Mouse (Mus musculus) embryonic facial prominence, embryonic 15.5 days (tissue): ENCODE measurements around the gene Harbi1. TPM values are rescaled to one million over a fixed set of nuclear protein-coding genes. Genes with fewer than 3 reads are reported as not detected.

Experiments
- ATAC-seq: fragments of 200-750 bp; cut with Nextera tagmentation; 2 replicates; pipeline ENCODE4 v1.8.0; 2017; ENCODE audit warnings: low read depth, moderate TSS enrichment; ENCODE audit not compliant: insufficient number of reproducible peaks, low FRiP score, low TSS enrichment
- H3K27ac ChIP-seq: fragments of 300-500 bp; sonication (generic); replicated peaks from 2 replicates; pipeline ENCODE4 v1.5.1; 2015; ENCODE audit warnings: mild to moderate bottlenecking, inconsistent platforms
- H3K27me3 ChIP-seq: fragments of 300-500 bp; sonication (generic); 2 replicates; pipeline ENCODE4 v1.6.1; 2015; ENCODE audit warnings: inconsistent platforms
- H3K36me3 ChIP-seq: fragments of 300-500 bp; sonication (generic); 2 replicates; pipeline ENCODE4 v1.6.1; 2015; ENCODE audit warnings: mild to moderate bottlenecking, inconsistent platforms
- H3K4me1 ChIP-seq: fragments of 300-500 bp; sonication (generic); 2 replicates; pipeline ENCODE4 v1.6.1; 2015; ENCODE audit warnings: inconsistent platforms
- H3K4me2 ChIP-seq: fragments of 300-500 bp; sonication (generic); replicated peaks from 2 replicates; pipeline ENCODE4 v1.6.1; 2015; ENCODE audit warnings: mild to moderate bottlenecking, inconsistent platforms
- H3K4me3 ChIP-seq: fragments of 300-500 bp; sonication (generic); replicated peaks from 2 replicates; pipeline ENCODE4 v1.5.1; 2015; ENCODE audit warnings: mild to moderate bottlenecking, inconsistent platforms
- H3K9ac ChIP-seq: fragments of 300-500 bp; sonication (generic); 2 replicates; pipeline ENCODE4 v1.6.1; 2015; ENCODE audit warnings: inconsistent platforms
- H3K9me3 ChIP-seq: fragments of 300-500 bp; sonication (generic); replicated peaks from 2 replicates; pipeline ENCODE4 v1.6.1; 2016; ENCODE audit warnings: inconsistent platforms
- WGBS: fragments of 180-500 bp; shearing (Covaris S2); methylation state at CpG from one replicate; pipeline ENCODE4 v1.1.7; 2015; 5-methylcytosine and 5-hydroxymethylcytosine counted together
- polyA plus RNA-seq: library from polyadenylated mRNA; unstranded; fragments of >200 nt; fragmentation: Nextera tagmentation; extraction: Ambion mirVana; gene quantifications from 2 replicates; pipeline ENCODE4 v1.2.1, GENCODE M21; 2015

Gene Harbi1
- polyA plus RNA-seq, 1 experiment from 2014 or later: 25.4 TPM

GRCm38 (mm10) chr2:91682850-91683249, 27.8 kb upstream of the Harbi1 start:
- peaks cover 72% of the 10 kb centered on the region for H3K36me3 ChIP-seq
- 42% methylated on average over 4 of the region's 4 CpGs for WGBS
- H3K9me3 ChIP-seq: no peaks in the 10 kb centered on the region
- ATAC-seq: 0 out of 2 replicates have a peak, but pooled peaks have one; percentile 43
- H3K27ac ChIP-seq: no peak overlapping the region
- H3K4me1 ChIP-seq: no peaks in the 10 kb centered on the region
- no peak overlapping the region for H3K4me3 ChIP-seq
- H3K27me3 ChIP-seq: no peaks in the 10 kb centered on the region
- H3K9ac ChIP-seq: no peak overlapping the region
- no peak overlapping the region for H3K4me2 ChIP-seq

GRCm38 (mm10) chr2:91683919-91684318, 26.7 kb upstream of the Harbi1 start:
- no peak overlapping the region for H3K4me3 ChIP-seq
- no peak overlapping the region for H3K9ac ChIP-seq
- H3K36me3 ChIP-seq: peaks cover 69% of the 10 kb centered on the region
- no peaks in the 10 kb centered on the region for H3K4me1 ChIP-seq
- H3K27me3 ChIP-seq: no peaks in the 10 kb centered on the region
- 76% methylated on average over 8 of the region's 8 CpGs for WGBS
- H3K9me3 ChIP-seq: no peaks in the 10 kb centered on the region
- no peak overlapping the region for H3K4me2 ChIP-seq
- H3K27ac ChIP-seq: no peak overlapping the region
- no peak for ATAC-seq

- WGBS: 80% methylated on average over 7 of the region's 7 CpGs
- Histone ChIP-seq H3K36me3 (peaks cover 46% of the 10 kb centered on the region), H3K9ac (no peak overlapping the region), H3K4me2 (no peak overlapping the region), H3K4me3 (no peak overlapping the region), H3K27me3 (no peaks in the 10 kb centered on the region), H3K27ac (no peak overlapping the region), H3K4me1 (no peaks in the 10 kb centered on the region), H3K9me3 (no peaks in the 10 kb centered on the region)
- no peak for ATAC-seq
Observed at GRCm38 (mm10) chr2:91689452-91689851, 21.2 kb upstream of the Harbi1 start.

- Histone ChIP-seq H3K27ac (no peak overlapping the region), H3K4me2 (no peak overlapping the region), H3K9ac (no peak overlapping the region), H3K27me3 (no peaks in the 10 kb centered on the region), H3K4me1 (no peaks in the 10 kb centered on the region), H3K4me3 (no peak overlapping the region), H3K36me3 (peaks cover 15% of the 10 kb centered on the region; the same call in 1 of the 2 replicates), H3K9me3 (no peaks in the 10 kb centered on the region)
- WGBS: 79% methylated on average over 10 of the region's 10 CpGs
- no peak for ATAC-seq
Observed at GRCm38 (mm10) chr2:91695436-91696224, 15.0 kb upstream of the Harbi1 start.

- no peak for ATAC-seq
- Histone ChIP-seq H3K27ac (no peak overlapping the region), H3K36me3 (peaks cover 15% of the 10 kb centered on the region; the same call in 1 of the 2 replicates), H3K9ac (no peak overlapping the region), H3K4me1 (no peaks in the 10 kb centered on the region), H3K27me3 (no peaks in the 10 kb centered on the region), H3K4me2 (no peak overlapping the region), H3K4me3 (no peak overlapping the region), H3K9me3 (no peaks in the 10 kb centered on the region)
- WGBS: 76% methylated on average over 1 of the region's 1 CpGs
Observed at GRCm38 (mm10) chr2:91696225-91696590, 14.4 kb upstream of the Harbi1 start.

GRCm38 (mm10) chr2:91699225-91699624, 11.4 kb upstream of the Harbi1 start:
- H3K27ac ChIP-seq: no peak overlapping the region
- ATAC-seq: no peak
- H3K9me3 ChIP-seq: no peaks in the 10 kb centered on the region
- no peak overlapping the region for H3K9ac ChIP-seq
- H3K4me1 ChIP-seq: no peaks in the 10 kb centered on the region
- no peaks in the 10 kb centered on the region for H3K27me3 ChIP-seq
- WGBS: 73% methylated on average over 1 of the region's 1 CpGs
- no peak overlapping the region for H3K4me2 ChIP-seq
- 0 out of 2 replicates have a peak, but pooled peaks cover 5% of the 10 kb centered on the region for H3K36me3 ChIP-seq
- H3K4me3 ChIP-seq: no peak overlapping the region

- Histone ChIP-seq H3K4me2 (no peak overlapping the region), H3K9me3 (no peaks in the 10 kb centered on the region), H3K36me3 (no peaks in the 10 kb centered on the region), H3K27me3 (no peaks in the 10 kb centered on the region), H3K27ac (no peak overlapping the region), H3K9ac (no peak overlapping the region), H3K4me3 (no peak overlapping the region), H3K4me1 (no peaks in the 10 kb centered on the region)
- 97% methylated on average over 2 of the region's 2 CpGs for whole genome bisulfite sequencing
- ATAC-seq: no peak
Observed at GRCm38 (mm10) chr2:91701366-91701765, 9.3 kb upstream of the Harbi1 start.

- no peak overlapping the region for H3K27ac ChIP-seq
- WGBS: 74% methylated on average over 6 of the region's 6 CpGs
Observed at GRCm38 (mm10) chr2:91705736-91706135, 4.9 kb upstream of the Harbi1 start.

GRCm38 (mm10) chr2:91706456-91706855, 4.2 kb upstream of the Harbi1 start:
- no peaks in the 10 kb centered on the region for H3K9me3 ChIP-seq
- no peak overlapping the region for H3K4me3 ChIP-seq
- H3K27me3 ChIP-seq: no peaks in the 10 kb centered on the region
- H3K36me3 ChIP-seq: no peaks in the 10 kb centered on the region
- no peak overlapping the region for H3K27ac ChIP-seq
- no peak for ATAC-seq
- peaks cover 10% of the 10 kb centered on the region for H3K4me1 ChIP-seq
- H3K9ac ChIP-seq: no peak overlapping the region
- no peak overlapping the region for H3K4me2 ChIP-seq

More at GRCm38 (mm10) chr2:91705736-91706135, 4.9 kb upstream of the Harbi1 start:
- Histone ChIP-seq H3K36me3 (no peaks in the 10 kb centered on the region), H3K9ac (no peak overlapping the region), H3K27me3 (no peaks in the 10 kb centered on the region), H3K4me3 (no peak overlapping the region), H3K9me3 (no peaks in the 10 kb centered on the region), H3K4me1 (peaks cover 8% of the 10 kb centered on the region), H3K4me2 (no peak overlapping the region)
- no peak for ATAC-seq

- no peak overlapping the region for H3K4me2 ChIP-seq
- H3K4me3 ChIP-seq: no peak overlapping the region
- no peak overlapping the region for H3K9ac ChIP-seq
- no peak for ATAC-seq
- H3K27ac ChIP-seq: no peak overlapping the region
- 94% methylated on average over 6 of the region's 6 CpGs for WGBS
- no peaks in the 10 kb centered on the region for H3K9me3 ChIP-seq
- peaks cover 17% of the 10 kb centered on the region for H3K4me1 ChIP-seq
- H3K36me3 ChIP-seq: no peaks in the 10 kb centered on the region
- no peaks in the 10 kb centered on the region for H3K27me3 ChIP-seq
Observed at GRCm38 (mm10) chr2:91708361-91708760, 2.3 kb upstream of the Harbi1 start.

- WGBS: under 1% methylated on average over 8 of the region's 8 CpGs
- no peak for ATAC-seq
Observed at GRCm38 (mm10) chr2:91711256-91711925, 739 bp downstream of the Harbi1 start.

More at GRCm38 (mm10) chr2:91711256-91711925, 739 bp downstream of the Harbi1 start:
- H3K4me1 ChIP-seq: peaks cover 17% of the 10 kb centered on the region
- peak overlapping the region; percentile 71 for H3K4me3 ChIP-seq
- peak overlapping the region; percentile 93 for H3K27ac ChIP-seq
- peak overlapping the region; percentile 54 for H3K9ac ChIP-seq
- no peaks in the 10 kb centered on the region for H3K27me3 ChIP-seq
- no peaks in the 10 kb centered on the region for H3K9me3 ChIP-seq
- H3K36me3 ChIP-seq: no peaks in the 10 kb centered on the region; the same call in 1 of the 2 replicates
- peak overlapping the region; percentile 76 for H3K4me2 ChIP-seq
